Mouse (Mus musculus) hindbrain, embryonic 10.5 days (tissue): ENCODE results near the gene Bclaf1. TPM values are rescaled to one million over a fixed set of nuclear protein-coding genes. Genes with fewer than 3 reads are reported as not detected.

Source experiments
- DNase-seq: peaks from one replicate; pipeline ENCODE4 v3.0.0-alpha.2; 2017; ENCODE audit warnings: low spot score
- H3K27ac ChIP-seq: fragments of 300-500 bp; sonication (generic); 2 replicates; pipeline ENCODE4 v1.5.1; 2016; ENCODE audit warnings: mild to moderate bottlenecking, moderate library complexity
- H3K27me3 ChIP-seq: fragments of 300-500 bp; sonication (generic); 2 replicates; pipeline ENCODE4 v1.6.1; 2016; ENCODE audit warnings: mild to moderate bottlenecking; ENCODE audit not compliant: poor library complexity, insufficient read depth, severe bottlenecking
- H3K36me3 ChIP-seq: fragments of 300-500 bp; sonication (generic); 2 replicates; pipeline ENCODE4 v1.6.1; 2016; ENCODE audit warnings: mild to moderate bottlenecking, moderate library complexity
- H3K4me1 ChIP-seq: fragments of 300-500 bp; sonication (generic); replicated peaks from 2 replicates; pipeline ENCODE4 v1.6.1; 2016; ENCODE audit warnings: mild to moderate bottlenecking
- H3K4me3 ChIP-seq: fragments of 300-500 bp; sonication (generic); 2 replicates; pipeline ENCODE4 v1.5.1; 2016; ENCODE audit warnings: mild to moderate bottlenecking, moderate library complexity
- H3K9me3 ChIP-seq: fragments of 300-500 bp; sonication (generic); 2 replicates; pipeline ENCODE4 v1.6.1; 2016; ENCODE audit warnings: mild to moderate bottlenecking, moderate library complexity
- WGBS: fragments of 180-500 bp; shearing (Covaris S2); methylation state at CpG from one replicate; pipeline ENCODE4 v1.1.7; 2016; 5-methylcytosine and 5-hydroxymethylcytosine counted together
- polyA plus RNA-seq: library from polyadenylated mRNA; unstranded; fragments of >200 nt; fragmentation: Nextera tagmentation; extraction: Ambion mirVana; gene quantifications from 2 replicates; pipeline ENCODE4 v1.2.1, GENCODE M21; 2016

Bclaf1 gene
- polyA plus RNA-seq, 1 experiment from 2014 or later, result 124 TPM

DNA sequence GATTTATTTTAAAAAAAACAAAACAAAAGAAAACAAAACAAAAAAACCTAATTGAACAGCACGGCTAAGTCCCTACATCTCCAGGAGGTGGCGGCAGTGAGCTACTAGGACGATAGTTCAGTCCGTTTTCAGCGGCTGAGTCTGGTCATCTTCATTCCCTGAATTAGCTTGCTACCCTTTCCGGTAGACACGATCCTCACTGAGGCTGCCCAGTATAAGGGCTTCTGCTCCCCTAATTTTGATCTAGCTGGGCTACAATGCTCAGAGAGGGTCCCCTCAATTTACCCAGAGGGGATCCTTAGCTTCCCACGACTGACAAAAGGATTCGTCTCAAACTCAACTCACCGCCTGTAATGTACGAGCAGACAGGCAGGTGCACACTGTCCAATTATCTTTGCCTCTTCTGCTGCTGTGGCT, 21.8 kb upstream of the Bclaf1 start:
- WGBS, result 22% methylated on average over 11 of the region's 11 CpGs
- H3K4me3 ChIP-seq, result peak overlapping the region; percentile 39
- H3K9me3 ChIP-seq, result no peaks in the 10 kb centered on the region
- H3K27ac ChIP-seq, result peak overlapping the region; percentile 80
- H3K4me1 ChIP-seq, result peaks cover 30% of the 10 kb centered on the region
- H3K27me3 ChIP-seq, result peaks cover 7% of the 10 kb centered on the region; the same call in 1 of the 2 replicates
- DNase-seq, result peak; percentile 79
- H3K36me3 ChIP-seq, result no peaks in the 10 kb centered on the region

DNA sequence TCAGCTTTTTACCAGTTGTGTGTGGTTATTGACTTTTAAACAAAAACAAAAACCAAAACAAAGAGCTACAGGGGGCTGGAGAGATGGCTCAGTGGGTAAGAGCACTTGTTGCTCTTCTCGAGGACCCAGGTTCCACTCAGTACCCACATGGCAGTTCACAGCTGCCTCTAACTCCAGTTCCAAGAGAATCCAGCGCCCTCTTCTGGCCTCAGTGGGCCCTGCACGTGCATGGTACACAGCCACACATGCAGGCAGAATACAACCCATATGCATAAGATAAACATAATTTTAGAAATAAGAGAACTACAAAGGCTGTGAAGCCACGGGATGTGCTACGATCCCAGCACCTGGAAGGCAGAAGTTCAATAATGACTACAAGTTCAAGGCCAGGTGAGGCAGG, 16.3 kb upstream of the Bclaf1 start:
- H3K9me3 ChIP-seq, result no peaks in the 10 kb centered on the region
- no peak overlapping the region for H3K27ac ChIP-seq
- 72% methylated on average over 5 of the region's 5 CpGs for WGBS
- no peak overlapping the region for H3K4me3 ChIP-seq
- H3K4me1 ChIP-seq, result 0 out of 2 replicates have a peak, but pooled peaks cover 1% of the 10 kb centered on the region
- H3K36me3 ChIP-seq, result no peaks in the 10 kb centered on the region
- no peaks in the 10 kb centered on the region for H3K27me3 ChIP-seq
- no peak for DNase-seq

DNA sequence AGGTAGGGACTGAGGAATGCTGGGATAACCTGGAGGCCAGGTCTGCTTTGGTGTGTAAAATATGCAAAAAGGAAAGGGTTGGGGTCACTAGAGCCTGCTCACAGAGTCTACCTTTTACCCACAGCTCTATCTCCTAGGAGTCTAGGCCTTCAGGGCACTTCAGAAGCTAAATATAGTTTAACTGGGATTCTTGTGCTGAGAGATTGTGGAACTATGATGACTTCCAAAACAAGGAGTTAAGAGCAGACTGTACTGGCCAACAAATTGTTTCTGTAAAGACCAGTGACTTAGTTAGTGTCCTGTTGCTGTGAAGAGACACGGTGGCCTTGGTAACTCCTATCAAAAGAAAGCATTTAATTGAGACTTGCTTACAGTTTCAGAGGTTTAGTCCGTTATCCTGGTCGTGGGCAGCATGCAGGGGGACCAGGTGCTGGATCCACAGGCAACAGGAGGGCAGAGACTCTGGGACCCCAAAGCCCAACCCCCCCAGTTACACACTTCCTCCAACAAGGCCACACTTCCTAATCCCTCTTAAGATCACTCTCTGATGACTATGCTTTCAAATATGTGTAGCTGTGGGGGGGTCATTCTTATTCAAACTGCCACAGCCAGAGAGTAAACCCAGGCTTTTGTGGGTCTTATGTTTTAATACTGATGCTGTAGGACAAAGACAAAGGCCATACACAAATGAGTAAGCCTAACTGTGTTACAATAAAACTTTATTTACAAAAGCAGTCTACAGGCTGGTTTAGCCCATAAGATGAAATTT, 13.9 kb upstream of the Bclaf1 start:
- H3K27me3 ChIP-seq, result no peaks in the 10 kb centered on the region
- H3K4me3 ChIP-seq, result no peak overlapping the region
- H3K4me1 ChIP-seq, result no peaks in the 10 kb centered on the region
- H3K36me3 ChIP-seq, result no peaks in the 10 kb centered on the region
- no peak for DNase-seq
- no peaks in the 10 kb centered on the region for H3K9me3 ChIP-seq
- H3K27ac ChIP-seq, result no peak overlapping the region
- WGBS, result 52% methylated on average over 3 of the region's 3 CpGs

DNA sequence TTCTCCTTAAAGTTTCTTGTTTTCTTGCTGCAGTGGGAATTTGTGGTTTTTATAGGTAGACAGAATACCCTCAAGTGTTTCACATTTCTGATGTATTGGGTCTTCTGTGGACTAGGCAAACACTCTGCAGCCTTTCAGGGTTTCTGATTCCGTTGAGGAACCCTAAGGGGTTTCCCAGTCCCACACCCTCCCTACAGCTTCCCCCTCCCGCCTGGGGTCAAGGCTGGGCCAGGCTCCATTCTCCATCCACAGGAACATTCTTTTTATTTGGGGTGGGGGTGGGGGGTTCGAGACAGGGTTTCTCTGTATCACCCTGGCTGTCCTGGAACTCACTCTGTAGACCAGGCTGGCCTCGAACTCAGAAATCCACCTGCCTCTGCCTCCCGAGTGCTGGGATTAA, 13.2 kb upstream of the Bclaf1 start:
- DNase-seq, result no peak
- no peaks in the 10 kb centered on the region for H3K4me1 ChIP-seq
- H3K27me3 ChIP-seq, result no peaks in the 10 kb centered on the region
- 82% methylated on average over 5 of the region's 5 CpGs for WGBS
- H3K36me3 ChIP-seq, result no peaks in the 10 kb centered on the region
- H3K4me3 ChIP-seq, result no peak overlapping the region
- no peak overlapping the region for H3K27ac ChIP-seq
- no peaks in the 10 kb centered on the region for H3K9me3 ChIP-seq

DNA sequence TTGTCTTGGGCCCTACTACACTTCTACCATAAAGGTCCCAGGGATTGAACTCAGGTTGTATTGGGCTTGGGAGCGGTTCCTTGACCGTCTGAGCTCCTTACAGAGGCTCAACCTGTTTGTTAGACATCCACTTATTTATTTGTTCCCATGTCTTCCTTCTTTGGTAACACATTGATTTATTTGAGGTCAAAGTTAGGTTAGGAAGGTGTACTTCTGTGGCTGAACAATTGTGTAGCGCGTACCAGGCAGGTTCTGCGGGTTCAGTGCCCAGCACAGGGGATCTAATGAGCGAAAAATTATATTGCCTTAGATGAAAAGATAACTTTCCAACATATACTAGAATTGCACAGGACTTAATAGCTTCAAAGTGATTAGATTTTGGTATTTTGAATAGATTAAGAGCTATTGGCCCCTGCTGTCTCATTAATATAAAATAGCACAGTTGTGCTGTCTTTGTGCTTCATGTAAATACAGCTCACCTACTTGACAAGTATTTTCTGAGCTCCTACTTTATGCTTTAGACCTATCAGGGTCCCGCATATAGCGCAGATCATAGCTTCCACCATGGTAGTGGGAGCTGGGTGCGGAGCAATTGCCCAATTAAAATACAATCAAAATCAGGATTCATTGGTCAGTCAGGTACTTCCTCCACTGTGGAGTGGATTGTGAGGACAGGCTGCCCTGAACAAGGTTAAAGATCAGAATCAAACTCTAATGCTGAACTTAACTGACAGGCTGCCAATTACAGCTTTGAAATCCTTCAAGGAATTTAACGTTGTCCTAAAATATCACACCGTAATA, 1.1 kb upstream of the Bclaf1 start:
- H3K4me3 ChIP-seq, result peak overlapping the region; percentile 77
- no peaks in the 10 kb centered on the region for H3K27me3 ChIP-seq
- 50% methylated on average over 11 of the region's 11 CpGs for WGBS
- no peaks in the 10 kb centered on the region for H3K9me3 ChIP-seq
- H3K27ac ChIP-seq, result peak overlapping the region; percentile 99
- peaks cover 22% of the 10 kb centered on the region for H3K4me1 ChIP-seq
- DNase-seq, result peak; percentile 21
- peaks cover 11% of the 10 kb centered on the region for H3K36me3 ChIP-seq

- Histone ChIP-seq H3K27me3 (no peaks in the 10 kb centered on the region), H3K4me3 (peak overlapping the region; percentile 77), H3K27ac (peak overlapping the region; percentile 99), H3K4me1 (peaks cover 22% of the 10 kb centered on the region), H3K9me3 (no peaks in the 10 kb centered on the region), H3K36me3 (peaks cover 24% of the 10 kb centered on the region)
- DNase-seq, result peak; percentile 88
- under 1% methylated on average over 54 of the region's 54 CpGs for whole genome bisulfite sequencing
Measured at GRCm38 (mm10) chr10:20312736-20313301, 550 bp downstream of the Bclaf1 start.

GRCm38 (mm10) chr10:20313447-20313846, 1.2 kb downstream of the Bclaf1 start:
- H3K36me3 ChIP-seq, result peaks cover 30% of the 10 kb centered on the region
- H3K9me3 ChIP-seq, result no peaks in the 10 kb centered on the region
- DNase-seq, result no peak
- H3K27me3 ChIP-seq, result no peaks in the 10 kb centered on the region
- peaks cover 22% of the 10 kb centered on the region for H3K4me1 ChIP-seq
- peak overlapping the region; percentile 77 for H3K4me3 ChIP-seq
- peak overlapping the region; percentile 99 for H3K27ac ChIP-seq
- 49% methylated on average over 13 of the region's 13 CpGs for WGBS

DNA sequence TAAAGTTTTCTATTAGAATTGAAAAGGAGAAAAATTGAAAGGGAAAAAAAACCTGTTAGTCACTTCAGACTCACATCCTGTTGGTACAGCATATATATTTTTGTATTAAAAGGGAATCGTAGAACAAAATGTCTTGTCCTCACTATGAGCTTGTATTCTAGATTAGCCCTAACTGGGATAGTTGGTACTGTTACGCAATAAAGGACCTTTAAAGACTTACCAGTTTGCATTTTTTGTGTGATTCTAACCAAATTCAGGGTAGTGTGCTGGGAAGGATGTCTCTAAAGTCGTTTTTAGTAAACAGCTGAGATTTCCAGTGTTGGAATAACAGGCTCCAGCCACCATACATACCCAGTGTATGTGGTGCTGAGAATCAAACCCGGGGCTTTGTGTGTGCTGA, 1.7 kb downstream of the Bclaf1 start:
- Histone ChIP-seq H3K4me1 (peaks cover 22% of the 10 kb centered on the region), H3K27ac (no peak overlapping the region), H3K36me3 (peaks cover 35% of the 10 kb centered on the region), H3K4me3 (peak overlapping the region; percentile 77), H3K27me3 (no peaks in the 10 kb centered on the region), H3K9me3 (no peaks in the 10 kb centered on the region)
- no peak for DNase-seq
- 92% methylated on average over 4 of the region's 4 CpGs for WGBS

GRCm38 (mm10) chr10:20314797-20315196, 2.5 kb downstream of the Bclaf1 start:
- Histone ChIP-seq H3K9me3 (no peaks in the 10 kb centered on the region), H3K27ac (no peak overlapping the region), H3K4me3 (no peak overlapping the region), H3K36me3 (peaks cover 42% of the 10 kb centered on the region), H3K4me1 (peaks cover 22% of the 10 kb centered on the region), H3K27me3 (no peaks in the 10 kb centered on the region)
- no peak for DNase-seq
- WGBS, result 61% methylated on average over 2 of the region's 2 CpGs

- H3K27me3 ChIP-seq, result no peaks in the 10 kb centered on the region
- peaks cover 69% of the 10 kb centered on the region for H3K36me3 ChIP-seq
- H3K4me1 ChIP-seq, result peaks cover 11% of the 10 kb centered on the region
- H3K27ac ChIP-seq, result no peak overlapping the region
- 88% methylated on average over 5 of the region's 5 CpGs for WGBS
- DNase-seq, result no peak
- H3K9me3 ChIP-seq, result no peaks in the 10 kb centered on the region
- H3K4me3 ChIP-seq, result no peak overlapping the region
Measured at GRCm38 (mm10) chr10:20317466-20317865, 5.2 kb downstream of the Bclaf1 start.

DNA sequence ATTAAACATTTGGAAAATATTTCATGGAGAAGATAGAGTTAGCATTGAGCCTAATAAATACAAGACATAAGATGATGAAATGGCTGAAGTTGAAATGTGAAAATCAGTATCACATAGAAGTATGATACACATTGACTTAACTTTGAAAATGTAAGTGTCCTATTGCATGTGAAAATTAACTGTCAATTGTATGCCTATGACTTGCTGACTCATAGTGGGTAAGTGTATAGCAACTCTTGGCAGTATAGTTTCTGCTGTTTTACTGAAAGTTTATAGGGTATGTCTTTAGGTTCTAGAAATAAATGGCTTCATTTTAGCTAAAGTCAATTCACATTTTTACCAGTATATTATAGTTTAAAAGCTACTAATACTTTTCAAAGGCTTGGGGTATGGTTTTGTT, 14.0 kb downstream of the Bclaf1 start:
- Histone ChIP-seq H3K36me3 (peaks cover 100% of the 10 kb centered on the region), H3K9me3 (no peaks in the 10 kb centered on the region), H3K27me3 (no peaks in the 10 kb centered on the region), H3K4me1 (no peaks in the 10 kb centered on the region), H3K4me3 (no peak overlapping the region), H3K27ac (no peak overlapping the region)
- DNase-seq, result no peak

DNA sequence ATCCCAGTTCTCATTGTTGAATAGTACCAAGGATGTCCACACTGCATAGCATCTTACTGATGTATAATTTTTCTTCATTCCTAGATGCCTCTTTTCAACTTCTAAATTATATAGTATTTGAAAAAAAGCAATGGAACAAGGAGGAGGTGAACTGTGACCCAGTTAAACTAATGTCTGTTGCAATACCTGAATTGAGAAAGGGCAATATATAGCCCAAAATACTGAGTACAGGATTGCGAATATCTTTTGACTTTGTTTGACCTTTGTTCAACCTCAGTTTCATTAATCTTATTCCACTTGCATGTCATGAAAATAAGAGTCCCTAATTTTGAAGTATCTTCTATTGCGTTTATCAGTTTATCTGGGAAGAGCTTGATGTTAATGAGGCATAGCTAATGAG, 19.0 kb downstream of the Bclaf1 start:
- Histone ChIP-seq H3K9me3 (no peaks in the 10 kb centered on the region), H3K27ac (no peak overlapping the region), H3K27me3 (no peaks in the 10 kb centered on the region), H3K4me3 (no peak overlapping the region), H3K36me3 (peaks cover 100% of the 10 kb centered on the region), H3K4me1 (no peaks in the 10 kb centered on the region)
- DNase-seq, result no peak
- WGBS, result 95% methylated on average over 2 of the region's 2 CpGs

GRCm38 (mm10) chr10:20337872-20338271, 25.6 kb downstream of the Bclaf1 start:
- DNase-seq, result no peak
- 89% methylated on average over 7 of the region's 7 CpGs for WGBS
- no peak overlapping the region for H3K4me3 ChIP-seq
- no peaks in the 10 kb centered on the region for H3K4me1 ChIP-seq
- H3K27me3 ChIP-seq, result no peaks in the 10 kb centered on the region
- H3K36me3 ChIP-seq, result peaks cover 99% of the 10 kb centered on the region
- H3K9me3 ChIP-seq, result no peaks in the 10 kb centered on the region
- no peak overlapping the region for H3K27ac ChIP-seq
